Mouse (Mus musculus): Measurements from ENCODE around the gene Ogg1.

GRCm38 (mm10) chr6:113283500-113283899 is 43.3 kb upstream of the Ogg1 start:
- no peak for TF ChIP-seq CTCF (IDR thresholded peaks at IDR 0.05; ENCODE audit: low read depth)
- no peak for TF ChIP-seq EP300 (IDR thresholded peaks at IDR 0.05; ENCODE audit: low read depth)
